Mouse (Mus musculus): Measurements from ENCODE around the gene Cpt1b.

Gene Cpt1b

DNA sequence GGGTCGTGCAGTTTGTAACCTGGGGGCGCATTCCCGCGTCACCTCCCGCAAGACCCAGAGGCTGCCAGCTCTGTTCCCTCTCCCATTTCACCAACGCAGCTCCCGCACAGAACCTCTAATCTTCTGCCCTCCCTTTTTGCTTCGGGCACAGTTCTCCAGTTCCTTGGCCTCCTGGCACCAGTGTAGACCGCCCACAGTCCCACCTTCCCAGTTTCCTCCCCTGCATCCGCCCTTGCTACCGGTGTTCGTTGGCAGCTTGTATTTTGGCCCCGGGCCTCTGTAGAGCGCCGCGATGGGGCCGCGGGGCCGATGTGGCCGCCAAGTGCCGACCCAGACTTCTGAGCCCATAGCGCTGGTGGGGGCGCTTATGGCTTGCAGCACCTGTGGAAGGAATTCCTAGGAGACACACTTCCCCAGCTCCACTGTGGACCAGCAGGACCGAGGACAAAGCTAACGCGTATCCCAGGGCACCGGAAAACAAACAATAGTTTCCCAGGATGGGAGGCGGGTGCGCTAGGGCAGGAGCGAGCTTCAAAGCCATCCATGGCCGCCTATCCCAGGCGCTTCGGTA is 46.7 kb downstream of the Cpt1b start, which contains the start of gene Odf3b:
Odf3b (minus strand) TSS at position 452 of the 571 bp plus-strand sequence.
- DNase-seq (ENCODE audit: low spot score): no peak

DNA sequence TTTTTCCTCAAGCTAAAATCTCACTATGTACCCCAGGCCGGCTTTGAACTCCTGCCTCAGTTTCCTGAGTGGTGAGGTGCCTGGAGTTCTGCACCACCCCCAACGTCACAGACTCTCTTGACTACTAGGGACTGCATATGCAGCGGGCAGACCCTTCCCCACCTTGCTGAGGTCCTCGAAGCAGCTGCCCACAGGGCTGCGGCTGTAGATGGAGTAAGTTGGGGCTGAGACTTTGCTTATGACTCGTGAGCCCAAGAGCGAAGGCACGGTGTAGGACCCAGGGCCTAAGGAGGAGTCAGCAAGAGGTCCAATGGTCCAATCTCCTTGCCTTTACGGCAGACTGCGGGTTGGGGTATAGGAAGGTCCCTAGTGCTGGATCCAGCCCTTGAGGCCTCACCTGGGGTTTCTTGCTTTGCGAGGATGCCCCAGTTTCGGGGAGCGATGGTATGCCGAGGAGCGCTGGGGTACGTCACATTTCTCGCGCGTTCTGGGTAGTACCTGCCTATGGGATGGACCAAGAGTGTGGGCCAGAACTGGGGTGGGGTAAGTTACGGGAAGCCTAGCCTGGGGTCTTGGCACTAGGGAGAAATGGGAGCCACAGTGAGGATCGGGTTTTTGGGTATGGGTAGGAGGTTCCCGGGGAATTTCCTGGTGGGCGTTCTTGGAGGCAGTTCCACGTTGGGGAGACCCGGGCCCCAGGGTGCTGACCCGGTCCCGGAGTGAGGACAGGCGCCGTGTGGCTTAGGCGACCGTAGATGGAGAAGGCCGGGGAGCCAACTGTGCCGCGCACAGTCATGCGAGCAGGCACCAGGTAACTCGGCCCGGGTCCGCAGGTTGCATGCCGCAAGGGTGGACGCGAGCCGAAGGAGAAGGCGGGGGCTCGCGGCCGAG is 47.5 kb downstream of the Cpt1b start:
- DNase-seq (ENCODE audit: low spot score): no peak

DNA sequence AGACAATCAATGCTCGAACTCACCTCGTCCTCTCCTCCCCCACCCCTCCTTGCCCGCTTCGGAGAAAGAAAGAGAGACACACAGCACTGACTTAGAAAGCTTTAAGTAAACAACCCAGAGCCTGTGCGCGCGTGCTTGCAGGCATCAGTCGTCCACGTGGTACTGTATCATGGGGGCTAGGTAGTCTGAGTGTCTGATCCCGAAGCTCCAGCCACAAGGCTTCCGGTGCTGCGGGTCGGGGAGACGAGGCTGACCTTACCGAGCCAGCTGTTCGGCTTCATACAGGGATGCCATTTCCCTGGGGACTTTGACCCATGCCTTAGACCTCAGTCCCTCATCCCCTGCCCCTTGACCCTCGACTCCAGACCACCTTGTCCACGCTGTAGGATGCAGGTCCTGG is 48.3 kb downstream of the Cpt1b start:
- DNase-seq (ENCODE audit: low spot score): no peak

DNA sequence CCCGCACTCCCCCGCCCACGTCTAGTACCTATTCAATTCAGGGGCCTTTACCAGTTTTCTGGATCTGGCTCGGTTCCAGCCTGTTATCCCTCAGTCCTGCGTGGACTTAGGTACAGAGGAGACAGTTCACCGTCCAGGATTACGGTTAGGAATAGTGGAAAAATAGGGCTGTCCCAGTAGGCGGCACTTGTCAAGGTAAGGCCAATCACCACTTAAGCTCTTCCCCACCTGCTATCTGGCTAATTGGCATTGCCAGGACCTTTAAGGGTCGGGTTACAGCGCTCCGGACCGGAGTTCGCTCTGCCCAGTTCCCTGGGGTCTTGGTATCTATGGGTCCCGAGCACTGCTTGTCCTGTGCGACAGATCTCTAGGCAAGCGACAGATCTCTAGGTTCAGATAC is 48.7 kb downstream of the Cpt1b start, which contains the start of gene Tymp:
Tymp (minus strand) TSS at position 83 of the 400 bp plus-strand sequence.
- no peak for DNase-seq (ENCODE audit: low spot score)

DNA sequence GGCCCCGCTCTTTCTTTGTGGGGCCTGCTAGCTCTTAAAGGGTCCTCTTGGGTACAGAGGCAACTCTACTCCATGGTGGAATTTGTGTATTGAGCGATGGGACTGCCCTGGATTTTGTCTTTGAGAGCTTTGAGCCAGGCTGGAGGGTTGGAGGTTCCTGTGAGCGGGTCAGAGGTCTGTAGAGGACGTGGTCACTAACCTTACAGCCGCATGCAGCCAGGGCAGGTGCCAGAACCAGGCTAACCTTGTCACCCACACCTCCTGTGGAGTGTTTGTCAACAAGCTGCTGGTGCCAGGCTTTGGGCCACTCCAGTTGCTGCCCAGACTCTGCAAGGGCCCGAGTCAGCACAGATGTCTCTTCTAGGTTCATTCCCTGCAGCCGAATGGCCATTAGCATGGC is 49.6 kb downstream of the Cpt1b start:
- DNase-seq (ENCODE audit: low spot score): no peak

DNA sequence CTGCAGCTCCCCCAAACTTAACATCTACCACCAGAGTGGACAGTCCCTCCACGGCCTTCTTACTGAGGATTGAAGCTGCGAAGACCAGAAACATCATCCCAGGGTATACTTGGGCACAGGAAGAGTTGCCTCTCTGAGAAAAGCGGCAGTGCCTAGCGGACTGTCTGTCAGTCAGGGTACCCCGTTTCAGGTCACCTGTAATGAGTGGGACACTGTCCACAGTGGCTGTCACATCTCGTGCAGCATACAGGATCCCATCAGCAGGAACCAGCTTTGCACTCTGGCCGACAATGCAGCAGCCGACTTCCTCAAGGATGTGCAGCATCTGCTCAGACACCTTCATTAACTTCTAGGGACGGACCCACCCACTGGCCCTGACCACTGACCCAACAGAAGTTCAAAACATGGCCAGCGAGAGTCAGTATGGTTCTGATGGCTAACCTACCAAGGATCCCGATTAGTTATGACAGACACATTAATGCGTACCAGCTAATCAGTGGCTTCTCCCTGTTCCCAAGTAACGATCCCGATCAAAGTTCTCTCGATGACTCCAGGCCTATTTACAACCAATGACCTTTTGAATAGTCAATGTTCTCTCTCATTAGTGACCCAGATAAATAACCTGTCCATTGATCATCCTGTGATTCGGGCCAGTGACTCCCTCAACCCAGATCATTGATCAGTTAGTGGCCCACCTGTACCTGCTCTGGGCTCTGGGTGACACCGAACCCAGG is 50.7 kb downstream of the Cpt1b start:
- no peak for DNase-seq (ENCODE audit: low spot score)

DNA sequence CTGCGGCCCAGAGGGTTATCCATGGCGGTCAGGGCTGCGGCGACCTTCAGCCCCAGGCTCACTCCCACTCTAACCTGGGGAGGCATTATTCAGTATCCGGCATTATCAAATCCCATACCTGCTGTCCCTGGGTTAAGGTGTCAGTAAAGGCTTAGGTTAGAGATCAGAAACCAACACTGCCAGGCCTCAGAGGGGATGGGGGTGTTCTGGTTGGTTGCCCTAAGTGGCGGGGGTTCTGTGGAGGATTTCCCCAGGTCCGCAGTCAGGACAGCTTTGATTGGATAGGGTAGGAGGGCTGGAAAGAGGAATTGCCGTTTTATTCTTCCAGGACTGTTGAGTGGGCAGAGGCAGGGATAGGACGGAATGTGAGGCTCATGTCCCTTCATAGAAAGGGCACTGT is 51.3 kb downstream of the Cpt1b start:
- no peak for DNase-seq (ENCODE audit: low spot score)

DNA sequence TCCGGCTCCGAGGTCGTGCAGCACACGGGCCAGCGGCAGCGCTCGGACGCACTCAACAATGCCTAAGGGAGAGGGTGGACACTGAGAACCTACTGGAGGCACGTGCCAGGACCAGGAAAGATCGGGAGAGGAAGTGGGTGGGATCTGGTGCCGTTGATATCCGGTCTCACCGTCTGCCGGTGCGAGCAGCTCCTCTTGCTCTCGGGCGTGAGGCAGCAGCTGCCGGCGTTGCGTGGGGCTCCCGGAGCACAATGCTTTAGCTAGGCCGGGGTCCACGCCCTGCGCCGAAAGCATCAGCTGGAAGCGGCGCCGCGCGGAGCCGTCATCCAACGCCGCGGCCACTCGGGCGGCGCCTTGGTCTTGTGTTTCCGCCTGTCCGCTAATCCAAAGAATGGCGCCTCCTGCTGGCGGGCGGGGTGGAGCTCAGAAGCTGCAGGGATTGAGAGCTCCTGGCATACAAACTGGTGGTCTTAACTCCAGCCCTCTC is 51.9 kb downstream of the Cpt1b start, which contains the start of gene Sco2:
Sco2 (minus strand) TSS at position 85 of the 487 bp plus-strand sequence.
- peak; percentile 98 for DNase-seq (ENCODE audit: low spot score)

DNA sequence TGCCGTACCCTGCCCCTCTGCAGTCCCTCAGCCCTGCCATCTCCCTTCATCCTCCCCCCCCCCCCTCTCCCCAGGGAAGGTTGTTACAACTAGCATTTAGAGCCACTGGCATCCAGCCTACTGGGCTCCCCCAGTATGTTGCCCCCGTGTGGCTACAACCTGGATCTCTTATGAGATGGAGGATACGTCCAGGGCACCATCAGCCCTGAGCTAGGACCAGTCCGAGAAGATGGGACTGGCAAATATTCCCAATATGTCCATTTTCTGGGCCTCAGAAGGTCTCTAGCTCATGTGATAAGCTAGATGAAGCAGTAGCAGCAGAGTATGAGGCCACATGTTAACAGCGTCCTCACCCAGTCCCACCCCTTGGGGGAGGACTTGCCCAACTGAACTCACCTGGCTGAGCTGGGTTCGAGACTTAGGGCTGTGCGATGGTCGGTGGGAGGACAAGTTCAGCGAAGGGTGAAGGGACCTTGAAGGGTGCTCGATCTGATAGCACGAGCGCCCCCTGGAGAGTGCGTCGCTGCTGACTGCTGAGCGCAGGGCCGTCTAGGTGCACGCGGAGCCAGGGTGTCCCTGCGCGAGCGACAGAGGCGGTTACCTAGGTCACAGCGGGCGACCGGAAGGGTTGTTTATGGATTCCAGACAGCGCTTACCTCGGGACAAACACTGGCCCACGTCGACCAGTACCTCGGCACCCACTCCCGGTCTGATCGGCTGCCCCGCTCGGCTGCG is 52.5 kb downstream of the Cpt1b start:
- DNase-seq (ENCODE audit: low spot score): peak; percentile 82

DNA sequence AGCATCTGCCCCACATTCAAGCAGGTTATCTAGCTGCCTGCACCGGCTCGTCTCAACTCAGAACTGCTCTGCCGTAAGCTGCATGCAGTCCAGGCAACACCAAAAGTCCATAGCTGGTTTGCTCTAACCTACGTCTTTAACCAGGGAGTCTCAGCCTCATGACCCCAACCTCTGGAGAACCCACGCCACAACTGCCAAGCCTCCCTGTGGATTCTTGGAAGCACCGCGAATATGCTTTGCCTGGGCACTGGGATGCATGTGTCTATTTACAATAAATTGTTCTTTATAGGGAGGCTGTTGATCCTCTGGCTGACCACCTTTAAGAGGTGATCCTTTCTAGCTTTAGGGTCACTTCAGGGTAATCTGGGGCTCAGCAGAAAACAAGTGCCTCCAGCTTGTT is 53.1 kb downstream of the Cpt1b start:
- DNase-seq (ENCODE audit: low spot score): no peak

DNA sequence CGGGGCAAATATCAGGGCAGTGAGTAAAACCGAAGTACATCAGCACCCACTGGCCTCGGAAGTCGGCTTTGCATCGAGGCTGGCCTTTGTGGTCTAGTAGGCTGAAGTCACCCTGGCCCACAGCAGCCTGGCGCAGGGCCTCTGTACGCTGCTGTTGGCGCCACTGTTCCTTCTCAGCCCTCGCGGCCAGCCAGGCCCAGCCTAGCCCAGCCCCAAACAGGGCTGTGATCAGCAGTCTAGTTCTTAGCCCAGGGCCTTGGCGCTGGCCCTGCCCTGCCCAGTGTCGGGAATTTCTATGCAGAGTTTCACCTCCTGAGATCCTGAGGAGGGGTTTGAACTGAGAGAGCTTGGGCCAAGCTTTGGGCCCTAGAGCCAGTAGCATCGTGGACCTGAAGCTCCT is 53.6 kb downstream of the Cpt1b start:
- DNase-seq (ENCODE audit: low spot score): no peak

All from urinary bladder, postnatal 25 days (tissue).